Mouse (Mus musculus) liver, embryonic 14.5 days (tissue): ENCODE measurements around the gene Inpp5b. TPM values are rescaled to one million over a fixed set of nuclear protein-coding genes. Genes with fewer than 3 reads are reported as not detected.
A peak's percentile ranks its signal among the peaks of the same experiment; 100 is the strongest.

Source experiments
- ATAC-seq: fragments of 200-750 bp; cut with Nextera tagmentation; 2 replicates; pipeline ENCODE4 v1.8.0; 2017; ENCODE audit warnings: moderate number of reproducible peaks, mild to moderate bottlenecking, moderate library complexity; ENCODE audit not compliant: insufficient read depth
- DNase-seq, 3 experiments: peaks; one replicate each; pipeline ENCODE4 v3.0.0-alpha.2; 2012 to 2013; ENCODE audit warnings: low read depth in 3 of 3, low spot score in 3 of 3
- H3K27ac ChIP-seq: fragments of 300-500 bp; sonication (generic); 2 replicates; pipeline ENCODE4 v1.5.1; 2014; ENCODE audit warnings: moderate library complexity, mild to moderate bottlenecking, control low read depth, inconsistent platforms
- H3K27me3 ChIP-seq: fragments of 300-500 bp; sonication (generic); 2 replicates; pipeline ENCODE4 v1.6.1; 2014; ENCODE audit warnings: mild to moderate bottlenecking, low read length, moderate library complexity; ENCODE audit not compliant: control insufficient read depth, insufficient read depth
- H3K36me3 ChIP-seq: fragments of 300-500 bp; sonication (generic); replicated peaks from 2 replicates; pipeline ENCODE4 v1.6.1; 2014; ENCODE audit warnings: low read depth; ENCODE audit not compliant: control insufficient read depth, insufficient read depth
- H3K4me1 ChIP-seq, 2 experiments: fragments of 200-500 bp in 1 of 2; fragments of 300-500 bp in 1 of 2; sonication (generic) in 1 of 2; replicated peaks; 2 replicates each; pipeline ENCODE4 v1.6.1; 2012 to 2014; ENCODE audit warnings: antibody characterized with exemption in 1 of 2, inconsistent platforms in 1 of 2, low read length in 1 of 2; ENCODE audit not compliant: control insufficient read depth in 2 of 2, insufficient read depth in 2 of 2
- H3K4me2 ChIP-seq: fragments of 300-500 bp; sonication (generic); 2 replicates; pipeline ENCODE4 v1.6.1; 2014; ENCODE audit warnings: low read depth, mild to moderate bottlenecking, control low read depth, moderate library complexity
- H3K4me3 ChIP-seq, 2 experiments: fragments of 200-500 bp in 1 of 2; fragments of 300-500 bp in 1 of 2; sonication (generic) in 1 of 2; 2 replicates each; pipeline ENCODE4 v1.5.1; 2012 to 2014; ENCODE audit warnings: low read depth in 2 of 2, low read length in 2 of 2, mild to moderate bottlenecking in 2 of 2, control low read depth in 1 of 2, inconsistent platforms in 1 of 2, moderate library complexity in 1 of 2; ENCODE audit not compliant: insufficient read depth in 1 of 2
- H3K9ac ChIP-seq: fragments of 300-500 bp; sonication (generic); replicated peaks from 2 replicates; pipeline ENCODE4 v1.6.1; 2014; ENCODE audit warnings: mild to moderate bottlenecking, control low read depth, moderate library complexity
- H3K9me3 ChIP-seq: fragments of 300-500 bp; sonication (generic); 2 replicates; pipeline ENCODE4 v1.6.1; 2016; ENCODE audit warnings: low read length, mixed read lengths; ENCODE audit not compliant: control insufficient read depth
- CTCF ChIP-seq: IDR thresholded peaks from 2 replicates; pipeline ENCODE4 v1.5.1; 2016; ENCODE audit warnings: antibody characterized with exemption, low read depth, control low read depth
- EP300 ChIP-seq: IDR thresholded peaks from 2 replicates; pipeline ENCODE4 v1.6.1; 2016; ENCODE audit warnings: antibody characterized with exemption, low read depth
- WGBS: fragments of 180-500 bp; shearing (Covaris S2); extraction: QIAGEN DNeasy Blood & Tissue Kit; methylation state at CpG from one replicate; pipeline ENCODE4 v1.1.7; 2014; ENCODE audit not compliant: insufficient replicate concordance; 5-methylcytosine and 5-hydroxymethylcytosine counted together
- microRNA counts: library from miRNA; unstranded; fragments of <30 nt; microRNA quantifications from one replicate; lab custom pipeline; 2016
- microRNA-seq: library from miRNA; unstranded; fragments of <30 nt; microRNA quantifications from one replicate; pipeline ENCODE4, GENCODE M21; 2016
- polyA plus RNA-seq, 2 experiments: library from polyadenylated mRNA; depleted of rRNA in 1 of 2; stranded (reverse) in 1 of 2; unstranded in 1 of 2; fragments of >200 nt; fragmentation: Nextera tagmentation in 1 of 2; extraction: Ambion mirVana in 1 of 2; gene quantifications; 2 replicates each; pipeline versions ENCODE4 v1.2.1 to v1.2.3; 2012 to 2014

Gene Inpp5b
- polyA plus RNA-seq, 2 experiments = 36.6 to 36.7 TPM

DNA sequence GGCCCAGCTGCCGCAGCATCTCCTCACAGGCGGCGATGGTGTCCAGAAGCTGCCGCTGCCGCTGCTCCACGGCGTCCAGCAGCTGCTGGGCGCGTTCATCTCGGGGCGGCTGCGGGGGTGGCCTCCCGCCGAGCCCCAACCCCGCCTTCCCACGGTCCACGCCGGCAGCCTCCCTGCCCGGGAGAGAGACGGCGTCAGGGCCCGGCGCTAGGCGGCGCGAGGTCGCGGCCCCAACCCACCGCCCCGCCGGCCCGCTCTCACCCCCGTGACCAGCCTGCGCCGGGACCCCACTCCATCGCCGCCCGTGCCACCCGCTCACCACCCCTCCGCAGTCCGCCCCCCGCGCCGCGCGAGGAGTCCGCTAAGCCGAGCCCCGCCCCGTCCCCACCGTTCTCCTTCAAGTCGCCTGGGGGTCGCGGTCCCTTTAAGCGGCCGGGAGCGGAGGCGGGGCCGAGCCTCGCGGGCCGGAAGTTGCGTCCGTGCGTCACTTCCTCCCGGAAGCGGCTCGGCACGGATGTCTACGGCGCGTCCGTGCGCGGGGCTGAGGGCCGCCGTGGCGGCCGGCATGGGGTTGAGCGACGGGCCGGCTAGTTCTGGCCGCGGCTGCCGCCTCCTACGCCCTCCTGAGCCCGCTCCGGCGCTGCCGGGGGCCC lies 108.7 kb downstream of the Inpp5b start, which contains the start of gene Yrdc:
TSS of gene Yrdc (plus strand) at position 419 of the 653 bp plus-strand sequence.
- H3K9me3 ChIP-seq = no peaks in the 10 kb centered on the region
- peak; percentile 92 for ATAC-seq
- peaks cover 8 to 14% of the 10 kb centered on the region in 2 experiments for H3K4me1 ChIP-seq
- peak within 1 kb of the TSS; percentile 97 for H3K4me2 ChIP-seq
- TF ChIP-seq CTCF (0 out of 2 replicates have a peak, but pooled peaks have one; percentile 27), EP300 (no peak)
- H3K9ac ChIP-seq = peak within 1 kb of the TSS; percentile 81
- peak within 1 kb of the TSS; percentile 82 to 93 for H3K4me3 ChIP-seq
- peak; percentile 83 to 84 (median 84) for DNase-seq
- H3K27ac ChIP-seq = peak within 1 kb of the TSS; percentile 56
- under 1% methylated on average over 84 of the region's 90 CpGs for WGBS
- H3K36me3 ChIP-seq = peaks cover 19% of the 10 kb centered on the region
- no peaks in the 10 kb centered on the region for H3K27me3 ChIP-seq

MicroRNAs within 50 kb of the gene (microRNA counts, 519-probe panel; counts per million panel counts)
- 69.9 counts per million for microRNA mmu-miR-697 (lab: Ali Mortazavi, UCI)
- 69.9 counts per million for microRNA mmu-miR-698 (lab: Ali Mortazavi, UCI)

Small RNA genes lying within 50 kb of the gene (microRNA-seq; reads per million reads assigned to microRNA genes)
- gene Gm24721 = not detected
- not detected for gene Mir697
- gene Mir698 = not detected

Other genes starting within 250 kb of the Inpp5b start
- gene 3100002H09Rik, start 131.0 kb upstream of the Inpp5b start, polyA plus RNA-seq (2012; rRNA removed) = not detected in 2 replicates
- not detected in 2 replicates for gene 3100002H09Rik, start 131.0 kb upstream of the Inpp5b start, polyA plus RNA-seq (2014; fragmentation: Nextera tagmentation; extraction: Ambion mirVana)
- gene Pou3f1, start 85.0 kb upstream of the Inpp5b start, polyA plus RNA-seq (2012; rRNA removed) = 0.01 and 0.02 TPM in 2 replicates
- gene Pou3f1, start 85.0 kb upstream of the Inpp5b start, polyA plus RNA-seq (2014; fragmentation: Nextera tagmentation; extraction: Ambion mirVana) = not detected in 2 replicates
- 7.5 and 16.4 TPM in 2 replicates for gene Utp11, start 48.2 kb upstream of the Inpp5b start, polyA plus RNA-seq (2012; rRNA removed)
- gene Utp11, start 48.2 kb upstream of the Inpp5b start, polyA plus RNA-seq (2014; fragmentation: Nextera tagmentation; extraction: Ambion mirVana) = 20.8 and 22.4 TPM in 2 replicates
- 2.8 TPM in 2 replicates for gene Fhl3, start 41.1 kb upstream of the Inpp5b start, polyA plus RNA-seq (2012; rRNA removed)
- gene Fhl3, start 41.1 kb upstream of the Inpp5b start, polyA plus RNA-seq (2014; fragmentation: Nextera tagmentation; extraction: Ambion mirVana) = 2.7 and 2.9 TPM in 2 replicates
- gene Sf3a3, start 27.1 kb upstream of the Inpp5b start, polyA plus RNA-seq (2012; rRNA removed) = 21.2 and 42.1 TPM in 2 replicates
- gene Sf3a3, start 27.1 kb upstream of the Inpp5b start, polyA plus RNA-seq (2014; fragmentation: Nextera tagmentation; extraction: Ambion mirVana) = 59.2 and 63.6 TPM in 2 replicates
- gene Mtf1, start 60.3 kb downstream of the Inpp5b start, polyA plus RNA-seq (2012; rRNA removed) = 4.3 and 7.1 TPM in 2 replicates
- 10.9 and 15.2 TPM in 2 replicates for gene Mtf1, start 60.3 kb downstream of the Inpp5b start, polyA plus RNA-seq (2014; fragmentation: Nextera tagmentation; extraction: Ambion mirVana)
- 19.0 and 20.9 TPM in 2 replicates for gene Yrdc, start 108.8 kb downstream of the Inpp5b start, polyA plus RNA-seq (2012; rRNA removed)
- 21.7 and 21.9 TPM in 2 replicates for gene Yrdc, start 108.8 kb downstream of the Inpp5b start, polyA plus RNA-seq (2014; fragmentation: Nextera tagmentation; extraction: Ambion mirVana)
- 10.6 and 11.9 TPM in 2 replicates for gene 1110065P20Rik, start 109.3 kb downstream of the Inpp5b start, polyA plus RNA-seq (2012; rRNA removed)
- gene 1110065P20Rik, start 109.3 kb downstream of the Inpp5b start, polyA plus RNA-seq (2014; fragmentation: Nextera tagmentation; extraction: Ambion mirVana) = 15.2 and 15.4 TPM in 2 replicates
- gene Maneal, start 120.3 kb downstream of the Inpp5b start, polyA plus RNA-seq (2012; rRNA removed) = 0.06 and 0.08 TPM in 2 replicates
- gene Maneal, start 120.3 kb downstream of the Inpp5b start, polyA plus RNA-seq (2014; fragmentation: Nextera tagmentation; extraction: Ambion mirVana) = 0.06 TPM in 1 of 2 replicates, not detected in the other
- gene Epha10, start 139.0 kb downstream of the Inpp5b start, polyA plus RNA-seq (2012; rRNA removed) = not detected in 2 replicates
- not detected in 2 replicates for gene Epha10, start 139.0 kb downstream of the Inpp5b start, polyA plus RNA-seq (2014; fragmentation: Nextera tagmentation; extraction: Ambion mirVana)
- 5.8 and 5.9 TPM in 2 replicates for gene 9930104L06Rik, start 195.2 kb downstream of the Inpp5b start, polyA plus RNA-seq (2012; rRNA removed)
- 0.94 and 1.5 TPM in 2 replicates for gene 9930104L06Rik, start 195.2 kb downstream of the Inpp5b start, polyA plus RNA-seq (2014; fragmentation: Nextera tagmentation; extraction: Ambion mirVana)
- 48.0 and 61.8 TPM in 2 replicates for gene Cdca8, start 197.5 kb downstream of the Inpp5b start, polyA plus RNA-seq (2012; rRNA removed)
- gene Cdca8, start 197.5 kb downstream of the Inpp5b start, polyA plus RNA-seq (2014; fragmentation: Nextera tagmentation; extraction: Ambion mirVana) = 91.6 and 102 TPM in 2 replicates
- gene Rspo1, start 244.6 kb downstream of the Inpp5b start, polyA plus RNA-seq (2012; rRNA removed) = 0.68 and 0.69 TPM in 2 replicates
- 0.42 and 0.51 TPM in 2 replicates for gene Rspo1, start 244.6 kb downstream of the Inpp5b start, polyA plus RNA-seq (2014; fragmentation: Nextera tagmentation; extraction: Ambion mirVana)